Mouse (Mus musculus) forebrain, embryonic 11.5 days (tissue): ENCODE measurements at regions not wholly inside any gene's neighbourhood (a gene's known extent, or its start where the extent isn't known, plus 50 kb on each side); places are given as distances from the start of the nearest gene placed in this dataset.
A peak's percentile ranks its signal among the peaks of the same experiment; 100 is the strongest.

Experiments
- ATAC-seq: fragments of 200-750 bp; cut with Nextera tagmentation; replicated peaks from 2 replicates; pipeline ENCODE4 v1.8.0; 2017; ENCODE audit warnings: moderate TSS enrichment; ENCODE audit not compliant: low FRiP score
- DNase-seq: peaks from one replicate; pipeline ENCODE4 v3.0.0-alpha.2; 2017; ENCODE audit warnings: low spot score
- H3K27ac ChIP-seq: fragments of 300-500 bp; sonication (generic); 2 replicates; pipeline ENCODE4 v1.5.1; 2014; ENCODE audit warnings: low read depth, low read length
- H3K27me3 ChIP-seq: fragments of 300-500 bp; sonication (generic); 2 replicates; pipeline ENCODE4 v1.6.1; 2014; ENCODE audit warnings: mild to moderate bottlenecking, low read length, mixed read lengths; ENCODE audit not compliant: control insufficient read depth, insufficient read depth
- H3K36me3 ChIP-seq: fragments of 300-500 bp; sonication (generic); 2 replicates; pipeline ENCODE4 v1.6.1; 2014; ENCODE audit warnings: mild to moderate bottlenecking, low read length, moderate library complexity, mixed read lengths; ENCODE audit not compliant: control insufficient read depth, insufficient read depth
- H3K4me1 ChIP-seq: fragments of 300-500 bp; sonication (generic); replicated peaks from 2 replicates; pipeline ENCODE4 v1.6.1; 2014; ENCODE audit warnings: low read length, mixed read lengths; ENCODE audit not compliant: control insufficient read depth, insufficient read depth
- H3K4me2 ChIP-seq: fragments of 300-500 bp; sonication (generic); 2 replicates; pipeline ENCODE4 v1.6.1; 2014; ENCODE audit warnings: low read depth, mild to moderate bottlenecking, low read length, moderate library complexity, mixed read lengths; ENCODE audit not compliant: severe bottlenecking
- H3K4me3 ChIP-seq: fragments of 300-500 bp; sonication (generic); 2 replicates; pipeline ENCODE4 v1.5.1; 2014; ENCODE audit warnings: low read depth, low read length
- H3K9ac ChIP-seq: fragments of 300-500 bp; sonication (generic); 2 replicates; pipeline ENCODE4 v1.6.1; 2014; ENCODE audit warnings: low read length
- H3K9me3 ChIP-seq: fragments of 300-500 bp; sonication (generic); 2 replicates; pipeline ENCODE4 v1.6.1; 2016; ENCODE audit warnings: low read length, mixed read lengths; ENCODE audit not compliant: control insufficient read depth
- WGBS: fragments of 180-500 bp; shearing (Covaris S2); extraction: QIAGEN DNeasy Blood & Tissue Kit; methylation state at CpG from one replicate; pipeline ENCODE4 v1.1.7; 2014; 5-methylcytosine and 5-hydroxymethylcytosine counted together

DNA sequence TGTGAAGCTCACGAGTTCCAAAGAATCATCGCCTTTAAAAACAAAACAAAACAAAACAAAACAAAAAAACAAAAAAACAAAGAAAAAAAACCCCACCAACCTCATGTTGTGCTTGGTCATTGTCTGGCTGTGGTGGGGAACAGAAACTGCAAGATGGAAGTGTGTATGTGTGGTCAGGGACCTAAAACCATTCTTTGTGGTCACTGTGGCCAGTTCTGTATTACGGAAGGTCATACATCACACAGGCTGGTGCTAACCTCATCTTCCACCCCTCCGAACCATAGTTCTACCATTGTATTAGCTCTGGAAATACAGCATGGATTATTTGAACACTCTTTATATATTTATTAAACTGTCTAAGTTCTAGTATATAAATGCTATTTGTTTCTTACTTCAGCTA lies 173.2 kb downstream of the Ndfip2 start:
- DNase-seq: no peak
- peaks cover 7% of the 10 kb centered on the region for H3K4me1 ChIP-seq
- no peak for ATAC-seq
- no peak overlapping the region for H3K4me2 ChIP-seq
- 94% methylated on average over 4 of the region's 4 CpGs for WGBS
- H3K9me3 ChIP-seq: no peaks in the 10 kb centered on the region
- H3K27ac ChIP-seq: no peak overlapping the region
- H3K27me3 ChIP-seq: no peaks in the 10 kb centered on the region
- H3K9ac ChIP-seq: no peak overlapping the region
- H3K36me3 ChIP-seq: no peaks in the 10 kb centered on the region
- H3K4me3 ChIP-seq: no peak overlapping the region

DNA sequence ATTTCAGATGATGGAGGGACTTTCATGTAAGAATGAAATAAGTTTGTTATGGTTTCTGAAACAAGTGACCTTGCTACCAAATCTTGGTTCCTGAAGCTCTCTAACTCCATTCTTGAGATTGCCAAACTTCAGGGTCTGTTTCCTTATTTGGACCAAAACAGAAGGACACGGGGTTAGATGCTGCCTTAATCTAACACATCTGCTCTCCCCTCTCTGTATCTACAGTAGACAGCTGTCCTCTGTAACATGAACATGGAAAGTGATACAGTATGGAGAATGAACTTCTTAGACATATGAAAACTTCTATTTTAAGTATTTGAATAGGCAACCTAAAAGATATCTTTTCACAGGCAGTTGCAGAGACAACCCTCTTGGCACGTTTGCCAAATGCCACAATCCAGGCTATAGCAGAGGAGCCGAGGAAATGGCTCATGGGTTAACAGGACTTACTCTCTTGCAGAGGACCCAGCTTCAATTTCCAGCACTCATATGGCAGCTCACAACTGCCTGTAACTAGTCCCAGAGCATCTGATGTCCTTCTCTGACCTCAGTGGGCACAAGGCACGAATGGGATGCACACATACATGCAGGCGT lies 171.4 kb downstream of the Ndfip2 start:
- ATAC-seq: no peak
- WGBS: 86% methylated on average over 5 of the region's 5 CpGs

DNA sequence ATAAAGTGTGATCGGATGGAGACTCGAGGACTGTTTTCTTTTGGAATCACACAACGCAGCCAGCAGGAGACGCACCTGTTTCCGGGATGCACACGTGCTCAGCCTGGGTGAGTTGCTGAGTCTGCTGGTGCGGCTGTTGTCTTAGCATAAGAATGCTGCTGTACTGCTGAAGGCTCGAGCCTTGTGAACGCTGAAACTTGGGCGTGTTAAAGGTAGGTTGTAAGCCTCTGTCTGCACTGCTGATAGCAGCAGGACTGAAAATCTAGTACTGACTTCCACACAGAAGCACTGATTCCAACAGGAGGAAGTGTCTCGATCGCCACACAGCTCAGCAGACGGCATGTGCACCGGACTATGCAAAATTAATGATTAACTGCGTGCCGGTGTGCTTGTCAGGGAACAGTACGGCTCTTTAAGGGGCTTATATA lies 169.1 kb downstream of the Ndfip2 start:
- 29% methylated on average over 17 of the region's 17 CpGs for WGBS
- Histone ChIP-seq H3K36me3 (no peaks in the 10 kb centered on the region), H3K27me3 (no peaks in the 10 kb centered on the region), H3K27ac (no peak overlapping the region), H3K9me3 (no peaks in the 10 kb centered on the region), H3K4me2 (peak overlapping the region; percentile 11; the same call in 1 of the 2 replicates), H3K9ac (no peak overlapping the region), H3K4me1 (peaks cover 3% of the 10 kb centered on the region), H3K4me3 (no peak overlapping the region)
- DNase-seq (no peak), ATAC-seq (peak; percentile 72)

More for the DNA sequence above, 171.4 kb downstream of the Ndfip2 start:
- Histone ChIP-seq H3K9me3 (no peaks in the 10 kb centered on the region), H3K27me3 (no peaks in the 10 kb centered on the region), H3K4me2 (no peak overlapping the region), H3K4me3 (no peak overlapping the region), H3K36me3 (no peaks in the 10 kb centered on the region), H3K9ac (no peak overlapping the region), H3K4me1 (peaks cover 7% of the 10 kb centered on the region), H3K27ac (no peak overlapping the region)
- DNase-seq: no peak

DNA sequence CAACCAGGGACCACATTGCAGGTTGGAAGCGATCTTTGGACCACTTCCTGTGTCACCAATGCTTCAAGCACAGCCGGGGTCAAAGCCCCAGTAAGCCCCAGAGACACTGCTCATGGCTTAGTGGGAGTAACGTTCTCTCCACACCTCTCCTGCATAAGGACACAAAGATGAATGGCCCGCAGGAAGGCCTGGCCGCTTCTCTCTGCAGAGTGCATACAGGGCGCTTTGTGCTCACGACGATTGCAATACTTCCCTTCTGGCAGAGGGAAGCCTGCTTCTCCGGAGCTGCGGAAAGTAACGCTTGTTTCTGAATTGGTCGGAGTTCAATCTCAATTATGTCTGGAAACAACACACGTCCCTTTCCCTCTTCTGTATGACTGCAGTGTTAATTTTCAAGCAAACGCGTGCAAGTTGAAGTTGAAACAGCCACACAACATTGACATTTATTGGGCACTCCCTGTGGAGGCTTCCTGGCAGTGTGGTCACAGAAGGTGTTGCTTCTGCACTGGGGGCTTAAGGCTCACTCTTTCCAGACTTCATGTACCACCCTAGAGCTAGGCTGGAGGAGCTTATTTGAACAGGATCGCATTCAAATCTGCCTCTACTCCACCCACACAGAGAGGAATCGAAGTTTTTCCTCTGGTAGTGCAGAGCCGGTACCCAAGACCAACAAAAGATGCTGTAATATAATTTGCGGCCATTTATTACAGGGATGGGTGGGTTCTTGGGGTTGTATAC lies 168.4 kb downstream of the Ndfip2 start:
- Histone ChIP-seq H3K36me3 (no peaks in the 10 kb centered on the region), H3K27me3 (no peaks in the 10 kb centered on the region), H3K9ac (no peak overlapping the region), H3K4me1 (peaks cover 3% of the 10 kb centered on the region), H3K4me3 (no peak overlapping the region), H3K4me2 (no peak overlapping the region), H3K9me3 (no peaks in the 10 kb centered on the region), H3K27ac (no peak overlapping the region)
- ATAC-seq (no peak; the same call in 1 of the 2 replicates), DNase-seq (no peak)
- WGBS: 83% methylated on average over 19 of the region's 19 CpGs

DNA sequence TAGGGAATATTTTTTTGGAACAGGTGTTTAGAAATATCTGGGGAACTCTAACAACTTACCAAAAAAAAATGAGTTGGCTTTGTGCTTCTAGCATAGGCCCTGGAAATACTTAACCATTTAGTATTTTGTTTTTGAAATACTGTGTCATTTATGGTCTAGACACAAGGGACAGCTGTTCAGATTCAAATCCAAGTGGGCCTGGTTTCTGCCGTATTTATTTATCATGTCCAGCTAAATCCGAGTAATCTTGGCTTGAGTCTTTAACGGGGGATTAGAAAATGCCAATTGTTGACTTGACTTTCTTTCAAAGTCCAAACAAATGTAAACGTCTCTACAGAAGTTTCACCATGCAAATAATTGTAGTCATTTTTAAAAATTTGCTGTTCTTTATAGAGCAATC lies 159.6 kb downstream of the Ndfip2 start:
- Histone ChIP-seq H3K4me1 (no peaks in the 10 kb centered on the region), H3K4me2 (no peak overlapping the region), H3K4me3 (no peak overlapping the region), H3K27me3 (no peaks in the 10 kb centered on the region), H3K9me3 (no peaks in the 10 kb centered on the region), H3K27ac (no peak overlapping the region), H3K9ac (no peak overlapping the region), H3K36me3 (no peaks in the 10 kb centered on the region)
- WGBS: 69% methylated on average over 4 of the region's 4 CpGs
- ATAC-seq (no peak), DNase-seq (no peak)

DNA sequence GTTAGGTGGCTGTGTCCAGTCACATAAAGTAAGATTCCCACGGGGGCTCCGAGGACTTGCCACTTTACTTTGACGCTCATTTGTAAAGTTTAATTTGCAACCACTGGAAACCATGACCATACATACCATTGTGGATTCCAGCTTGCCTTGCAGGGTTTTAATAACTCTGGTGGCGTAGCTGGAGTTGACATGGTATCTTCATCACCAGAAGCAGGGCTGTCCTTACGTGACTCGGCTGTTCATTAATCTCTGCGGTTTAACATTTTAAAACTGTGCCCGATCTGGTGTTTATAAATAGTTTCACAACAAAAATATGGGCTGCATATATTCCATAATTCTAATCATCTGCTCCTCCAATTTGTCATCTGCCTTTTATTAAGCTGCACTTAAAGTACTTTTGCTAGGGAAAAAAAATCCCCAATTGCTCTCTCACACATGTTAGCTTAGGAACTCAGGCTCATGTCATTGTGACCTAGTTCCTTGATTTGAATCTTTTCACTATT lies 159.1 kb downstream of the Ndfip2 start:
- Histone ChIP-seq H3K36me3 (no peaks in the 10 kb centered on the region), H3K4me2 (no peak overlapping the region), H3K9me3 (no peaks in the 10 kb centered on the region), H3K27ac (no peak overlapping the region), H3K4me1 (no peaks in the 10 kb centered on the region), H3K27me3 (no peaks in the 10 kb centered on the region), H3K9ac (no peak overlapping the region), H3K4me3 (no peak overlapping the region)
- ATAC-seq: no peak
- 85% methylated on average over 8 of the region's 8 CpGs for WGBS
- DNase-seq: no peak

DNA sequence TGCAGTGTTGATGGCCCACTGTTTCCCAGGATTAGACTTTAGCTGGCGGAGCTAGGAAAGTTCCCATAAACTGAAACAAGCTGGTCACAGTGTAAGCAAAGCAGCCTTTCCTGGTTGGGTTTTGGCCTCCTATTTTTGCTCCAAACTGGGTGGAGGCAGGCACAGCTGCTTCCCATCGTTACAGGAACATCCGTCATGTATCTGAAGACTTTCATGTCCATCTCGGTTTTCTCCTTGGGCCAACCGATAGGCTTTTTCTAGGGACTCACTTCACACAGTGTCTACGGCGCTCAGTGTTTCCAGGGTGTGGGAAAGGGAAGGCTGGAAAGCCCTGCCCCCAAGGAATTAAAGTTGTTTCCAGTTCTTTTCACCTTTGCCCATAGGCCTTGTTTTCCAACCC lies 158.6 kb downstream of the Ndfip2 start:
- H3K36me3 ChIP-seq: no peaks in the 10 kb centered on the region
- no peak overlapping the region for H3K4me2 ChIP-seq
- DNase-seq (no peak), ATAC-seq (no peak)
- H3K9ac ChIP-seq: no peak overlapping the region
- H3K9me3 ChIP-seq: no peaks in the 10 kb centered on the region
- no peak overlapping the region for H3K27ac ChIP-seq
- H3K27me3 ChIP-seq: no peaks in the 10 kb centered on the region
- no peak overlapping the region for H3K4me3 ChIP-seq
- H3K4me1 ChIP-seq: no peaks in the 10 kb centered on the region
- 84% methylated on average over 7 of the region's 7 CpGs for WGBS

DNA sequence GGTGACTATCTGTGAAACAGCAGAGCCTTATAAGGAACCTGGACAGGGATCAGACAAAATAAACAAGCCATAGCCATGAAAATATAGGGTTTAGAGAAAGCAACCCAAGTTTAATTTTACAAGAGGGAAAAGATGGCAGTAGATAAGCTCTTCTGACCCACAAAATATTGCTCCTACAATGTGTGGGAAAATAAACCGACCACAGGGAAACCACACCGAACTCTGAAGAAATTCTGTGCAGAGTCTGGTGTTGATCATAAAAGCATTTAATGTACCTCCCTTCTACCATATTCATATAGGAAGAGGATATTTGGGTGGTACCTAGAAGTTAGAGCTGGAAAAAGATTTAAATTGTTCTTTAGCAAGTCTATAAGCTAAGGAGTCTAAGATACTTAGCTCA lies 146.3 kb downstream of the Ndfip2 start:
- H3K27ac ChIP-seq: no peak overlapping the region
- H3K4me1 ChIP-seq: no peaks in the 10 kb centered on the region
- no peak overlapping the region for H3K4me2 ChIP-seq
- no peaks in the 10 kb centered on the region for H3K9me3 ChIP-seq
- H3K4me3 ChIP-seq: no peak overlapping the region
- no peaks in the 10 kb centered on the region for H3K27me3 ChIP-seq
- WGBS: 93% methylated on average over 2 of the region's 2 CpGs
- DNase-seq (no peak), ATAC-seq (no peak)
- no peaks in the 10 kb centered on the region for H3K36me3 ChIP-seq
- H3K9ac ChIP-seq: no peak overlapping the region

DNA sequence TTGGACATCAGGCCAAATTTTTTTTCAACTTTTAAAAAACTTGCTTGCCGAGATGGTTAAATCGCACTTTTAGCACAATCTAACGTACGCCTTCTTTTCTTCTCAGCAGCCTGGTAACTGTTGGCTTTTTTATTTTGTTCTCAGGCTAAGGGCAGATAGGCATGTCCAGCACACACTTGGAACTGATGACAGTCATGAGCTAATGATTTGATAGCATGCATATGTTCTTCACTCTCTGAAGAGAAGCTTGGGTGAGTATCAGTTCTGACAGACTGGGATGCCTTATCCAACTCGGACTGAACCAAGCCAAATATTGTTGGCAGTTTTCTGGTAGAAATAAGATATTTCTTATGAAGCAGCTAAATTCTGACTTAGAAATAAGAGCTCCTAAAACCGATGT lies 145.9 kb downstream of the Ndfip2 start:
- Histone ChIP-seq H3K27ac (no peak overlapping the region), H3K9me3 (no peaks in the 10 kb centered on the region), H3K4me2 (no peak overlapping the region), H3K4me3 (no peak overlapping the region), H3K4me1 (no peaks in the 10 kb centered on the region), H3K27me3 (no peaks in the 10 kb centered on the region), H3K9ac (no peak overlapping the region), H3K36me3 (no peaks in the 10 kb centered on the region)
- DNase-seq (no peak), ATAC-seq (no peak)
- 93% methylated on average over 6 of the region's 6 CpGs for WGBS
